Mouse (Mus musculus): ENCODE data around the gene Ppp1ca.

GRCm38 (mm10) chr19:4194776-4195650 is 3.1 kb downstream of the Ppp1ca start:
- no peak for TF ChIP-seq CTCF (IDR thresholded peaks at IDR 0.05; ENCODE audit: control insufficient read depth, insufficient read depth, low read length)
- TF ChIP-seq POLR2A (IDR thresholded peaks at IDR 0.05; ENCODE audit: borderline replicate concordance, control insufficient read depth, low read depth, low read length) = no peak
